Mouse (Mus musculus) ES-Bruce4 (cell line): Measurements from ENCODE around the gene Pik3r1.

ENCODE experiments used
- CTCF ChIP-seq: IDR thresholded peaks from one replicate; pipeline ENCODE4 v1.8.1; 2011; ENCODE audit warnings: low read depth, low read length
- POLR2A ChIP-seq: IDR thresholded peaks from one replicate; pipeline ENCODE4 v1.8.1; 2011; ENCODE audit warnings: low read length; ENCODE audit not compliant: insufficient read depth

- no peak for TF ChIP-seq POLR2A
- TF ChIP-seq CTCF = no peak
These were observed 46.9 kb downstream of the Pik3r1 start for GRCm38 (mm10) chr13:101721154-101721553.
